Mouse (Mus musculus): ENCODE results near the gene Golph3. TPM values are rescaled to one million over a fixed set of nuclear protein-coding genes. Genes with fewer than 3 reads are reported as not detected.
"Not testable (repeated sequence)": the region's sequence is repeated elsewhere in the genome, so short reads cannot be mapped to it uniquely, and the experiment has no call there.

The Golph3 gene
- total and polyA plus RNA-seq, 2 experiments from 2014 or later, result 51.3 to 106 TPM

DNA sequence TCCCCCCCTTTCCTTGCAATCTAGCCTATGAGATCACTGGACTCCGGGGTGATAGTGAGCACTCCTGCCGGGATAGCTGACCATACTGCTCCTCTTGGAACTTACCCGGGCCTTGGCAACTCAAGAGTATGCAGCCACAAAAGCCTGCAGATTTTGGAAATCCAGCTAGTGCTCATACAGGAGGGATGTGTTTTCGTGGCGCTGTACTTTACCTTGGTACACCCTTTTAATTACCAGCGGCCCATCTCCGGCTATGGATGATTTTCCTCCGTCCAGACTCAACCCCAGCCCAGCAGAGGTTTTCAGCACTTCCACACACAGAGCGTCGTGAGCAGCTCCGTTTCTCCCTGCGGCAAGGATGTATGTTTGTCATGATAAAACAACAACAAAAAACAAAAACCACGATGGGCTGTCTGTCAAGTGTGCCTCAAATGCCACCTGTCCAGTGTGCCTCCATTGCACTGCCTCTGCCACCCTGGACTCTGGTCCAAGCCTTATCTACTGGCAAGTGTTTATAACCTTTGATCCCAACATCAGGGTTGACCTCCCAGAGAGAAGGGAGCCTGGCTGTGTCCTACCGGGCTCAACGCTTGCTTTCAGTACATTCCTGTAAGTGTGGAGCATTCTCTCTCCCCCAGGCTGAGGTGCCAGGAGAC, 44.3 kb downstream of the Golph3 start:
- no peak overlapping the region for H3K4me2 ChIP-seq (ENCODE audit: low read depth)
- WGBS, result 66% methylated on average over 15 of the region's 15 CpGs
- ATAC-seq, result 0 out of 2 replicates have a peak, but pooled peaks have one; percentile 0

DNA sequence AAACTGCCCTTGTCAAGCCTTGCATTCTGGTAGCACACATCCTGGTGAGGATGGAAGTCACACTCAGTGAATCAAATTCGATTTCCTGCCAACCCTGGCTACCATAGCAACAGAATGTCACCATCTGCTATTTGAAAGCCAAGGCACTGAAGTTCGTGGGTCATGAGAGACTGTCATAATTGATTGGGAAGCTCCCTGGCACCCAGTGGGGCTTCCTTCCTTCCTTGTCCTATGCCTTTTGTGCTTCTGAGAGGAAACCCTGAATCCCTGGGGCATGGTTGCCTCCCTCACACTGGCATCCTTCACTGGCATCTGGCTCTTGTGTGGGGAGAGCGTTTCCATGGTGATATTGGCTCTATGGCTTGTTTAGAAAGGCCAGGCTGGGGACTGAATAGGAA, 44.8 kb downstream of the Golph3 start:
- H3K27me3 ChIP-seq (ENCODE audit: insufficient read depth, low read length), result no peaks in the 10 kb centered on the region
- no peak overlapping the region for H3K9ac ChIP-seq
- H3K9me3 ChIP-seq (ENCODE audit: low read length), result no peaks in the 10 kb centered on the region
- peaks cover 16% of the 10 kb centered on the region; the same call in 1 of the 2 replicates for H3K4me1 ChIP-seq (ENCODE audit: insufficient read depth)
- DNase-seq (peak; percentile 91), ATAC-seq (peak; percentile 93)
- H3K36me3 ChIP-seq (ENCODE audit: insufficient read depth), result no peaks in the 10 kb centered on the region
- 11% methylated on average over 3 of the region's 3 CpGs for WGBS
- no peak for TF ChIP-seq CTCF (IDR thresholded peaks at IDR 0.05; ENCODE audit: low read depth)
- H3K4me2 ChIP-seq (ENCODE audit: low read depth), result no peak overlapping the region
- H3K4me3 ChIP-seq (ENCODE audit: low read depth, low read length), result no peak overlapping the region
- peak overlapping the region; percentile 80 for H3K27ac ChIP-seq (ENCODE audit: low read depth, low read length)

More for the DNA sequence above, 44.3 kb downstream of the Golph3 start:
- H3K27ac ChIP-seq (ENCODE audit: low read depth, low read length), result peak overlapping the region; percentile 80
- no peaks in the 10 kb centered on the region for H3K9me3 ChIP-seq (ENCODE audit: low read length)
- no peak for DNase-seq
- H3K36me3 ChIP-seq (ENCODE audit: insufficient read depth), result no peaks in the 10 kb centered on the region
- H3K9ac ChIP-seq, result peak overlapping the region; percentile 25; the same call in 1 of the 2 replicates
- H3K4me1 ChIP-seq (ENCODE audit: insufficient read depth), result peaks cover 16% of the 10 kb centered on the region; the same call in 1 of the 2 replicates
- no peak overlapping the region for H3K4me3 ChIP-seq (ENCODE audit: low read depth, low read length)
- TF ChIP-seq CTCF (IDR thresholded peaks at IDR 0.05; ENCODE audit: low read depth), result no peak
- H3K27me3 ChIP-seq (ENCODE audit: insufficient read depth, low read length), result no peaks in the 10 kb centered on the region

DNA sequence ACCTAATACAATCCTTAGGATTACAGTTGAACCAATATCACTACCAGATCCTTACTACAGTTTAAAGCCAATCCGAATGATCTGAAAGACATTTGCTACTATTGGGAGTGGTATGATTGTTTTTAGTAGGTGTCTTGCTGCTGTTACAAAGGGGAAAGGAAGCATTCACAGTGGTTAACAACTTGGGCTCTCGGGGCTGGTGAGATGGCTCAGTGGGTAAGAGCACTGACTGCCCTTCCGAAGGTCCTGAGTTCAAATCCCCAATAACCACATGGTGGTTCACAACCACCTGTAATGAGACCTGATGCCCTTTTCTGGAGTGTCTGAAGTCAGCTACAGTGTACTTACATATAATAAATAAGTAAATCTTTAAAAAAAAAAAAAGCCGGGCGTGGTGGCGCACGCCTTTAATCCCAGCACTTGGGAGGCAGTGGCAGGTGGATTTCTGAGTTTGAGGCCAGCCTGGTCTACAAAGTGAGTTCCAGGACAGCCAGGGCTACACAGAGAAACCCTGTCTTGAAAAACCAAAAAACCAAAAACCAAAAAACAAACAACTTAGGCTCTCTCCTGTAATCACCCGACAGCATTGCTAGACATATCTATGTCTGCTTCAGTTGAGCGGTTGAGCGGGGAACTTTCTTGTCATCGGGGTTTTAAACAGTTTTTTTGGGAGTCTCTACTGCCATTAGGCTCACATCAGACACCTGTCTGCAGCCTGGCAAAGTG, 45.5 kb downstream of the Golph3 start:
- not testable (repeated sequence) for H3K4me3 ChIP-seq (ENCODE audit: low read depth, low read length); H3K27me3 ChIP-seq (ENCODE audit: insufficient read depth, low read length); ATAC-seq; H3K9ac ChIP-seq; DNase-seq; H3K4me2 ChIP-seq (ENCODE audit: low read depth); H3K9me3 ChIP-seq (ENCODE audit: low read length); H3K36me3 ChIP-seq (ENCODE audit: insufficient read depth)
- H3K27ac ChIP-seq (ENCODE audit: low read depth, low read length), result peak overlapping the region; percentile 80
- 88% methylated on average over 11 of the region's 11 CpGs for WGBS
- H3K4me1 ChIP-seq (ENCODE audit: insufficient read depth), result peaks cover 16% of the 10 kb centered on the region; the same call in 1 of the 2 replicates

DNA sequence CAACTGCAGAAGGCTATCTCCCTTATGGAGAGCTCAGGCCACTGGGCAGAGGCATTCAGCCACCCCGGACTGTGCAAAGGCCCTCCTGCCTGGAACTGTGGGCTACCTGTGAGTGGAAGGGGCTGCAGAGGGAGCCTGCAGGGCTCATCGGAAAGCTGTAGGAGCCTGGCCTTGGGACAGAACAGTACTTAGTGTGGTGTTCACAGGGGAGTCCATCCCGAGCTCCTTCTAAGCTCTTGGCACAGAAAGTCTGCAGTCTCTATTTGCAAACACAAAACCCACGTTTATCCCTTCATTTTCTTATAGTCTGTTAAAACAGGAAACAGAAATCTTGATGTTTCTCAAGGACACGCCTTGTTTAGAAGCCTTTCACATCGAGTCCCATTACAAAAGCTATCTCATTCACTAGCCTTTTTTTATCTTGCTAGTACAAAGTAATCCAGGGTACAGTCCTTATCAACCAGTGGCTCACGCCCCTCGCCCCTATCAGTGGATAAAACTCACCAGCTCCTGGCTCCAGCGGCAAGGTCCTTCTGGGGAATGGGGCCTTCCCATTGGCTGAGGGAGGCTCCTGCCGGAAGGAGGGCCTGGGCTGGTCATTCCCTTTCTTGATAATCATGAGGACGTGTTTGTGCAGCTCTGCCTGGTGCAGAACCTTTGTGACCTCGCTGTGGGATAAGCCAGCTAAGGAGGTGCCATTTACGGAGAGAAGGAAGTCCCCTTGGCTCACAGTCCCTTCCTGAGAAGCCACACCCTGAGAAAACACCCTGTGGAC, 46.2 kb downstream of the Golph3 start:
- Histone ChIP-seq H3K9me3 (ENCODE audit: low read length) (no peaks in the 10 kb centered on the region), H3K4me1 (ENCODE audit: insufficient read depth) (peaks cover 16% of the 10 kb centered on the region; the same call in 1 of the 2 replicates), H3K4me2 (ENCODE audit: low read depth) (no peak overlapping the region), H3K36me3 (ENCODE audit: insufficient read depth) (no peaks in the 10 kb centered on the region), H3K9ac (no peak overlapping the region), H3K27ac (ENCODE audit: low read depth, low read length) (no peak overlapping the region), H3K4me3 (ENCODE audit: low read depth, low read length) (no peak overlapping the region), H3K27me3 (ENCODE audit: insufficient read depth, low read length) (no peaks in the 10 kb centered on the region)
- DNase-seq (no peak), ATAC-seq (no peak)
- WGBS, result 58% methylated on average over 13 of the region's 13 CpGs
- TF ChIP-seq CTCF (IDR thresholded peaks at IDR 0.05; ENCODE audit: low read depth), result no peak

DNA sequence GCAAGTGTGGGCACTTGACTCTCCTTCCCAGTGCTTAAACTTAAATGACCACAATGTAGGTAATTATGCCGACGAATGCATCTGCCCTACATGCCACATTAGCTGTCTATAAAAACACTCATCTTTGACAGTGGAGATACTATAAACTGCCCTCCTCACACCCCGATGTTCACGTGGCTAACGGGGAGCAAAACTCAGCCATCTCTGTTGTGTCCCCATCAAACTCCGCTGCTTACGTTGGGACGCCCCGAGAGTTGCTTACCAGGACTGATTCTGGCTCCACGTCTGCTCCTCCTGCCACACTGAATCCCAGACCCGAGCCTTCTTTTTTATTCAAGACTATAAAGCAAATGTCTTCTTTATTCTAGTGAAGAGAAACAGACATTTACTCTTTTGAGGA, 47.1 kb downstream of the Golph3 start:
- Histone ChIP-seq H3K36me3 (ENCODE audit: insufficient read depth) (no peaks in the 10 kb centered on the region), H3K9me3 (ENCODE audit: low read length) (no peaks in the 10 kb centered on the region), H3K4me3 (ENCODE audit: low read depth, low read length) (no peak overlapping the region), H3K27ac (ENCODE audit: low read depth, low read length) (no peak overlapping the region), H3K4me1 (ENCODE audit: insufficient read depth) (peaks cover 16% of the 10 kb centered on the region; the same call in 1 of the 2 replicates), H3K27me3 (ENCODE audit: insufficient read depth, low read length) (no peaks in the 10 kb centered on the region), H3K9ac (no peak overlapping the region), H3K4me2 (ENCODE audit: low read depth) (no peak overlapping the region)
- 48% methylated on average over 11 of the region's 11 CpGs for WGBS
- ATAC-seq, result no peak
- DNase-seq, result no peak
- no peak for TF ChIP-seq CTCF (IDR thresholded peaks at IDR 0.05; ENCODE audit: low read depth)

DNA sequence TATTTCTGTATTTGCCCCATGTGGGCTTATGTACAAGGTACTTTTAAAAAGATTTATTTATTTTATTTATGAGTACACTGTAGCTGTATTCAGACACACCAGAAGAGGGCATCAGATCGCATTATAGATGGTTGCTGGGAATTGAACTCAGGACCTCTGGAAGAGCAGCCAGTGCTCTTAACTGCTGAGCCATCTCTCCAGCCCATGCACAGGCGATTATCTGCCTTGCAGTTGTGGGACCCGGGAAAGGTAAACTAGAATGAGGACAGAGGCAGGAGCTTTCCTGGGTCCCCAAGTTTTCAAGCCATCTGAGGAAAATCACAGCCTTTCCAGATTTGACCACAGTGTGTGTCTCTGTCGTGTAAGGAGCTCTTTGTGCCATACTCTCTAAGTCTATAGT, 47.6 kb downstream of the Golph3 start:
- no peak for DNase-seq
- no peak for ATAC-seq
- Histone ChIP-seq H3K9me3 (ENCODE audit: low read length) (no peaks in the 10 kb centered on the region), H3K27ac (ENCODE audit: low read depth, low read length) (no peak overlapping the region), H3K36me3 (ENCODE audit: insufficient read depth) (no peaks in the 10 kb centered on the region), H3K4me3 (ENCODE audit: low read depth, low read length) (no peak overlapping the region), H3K4me2 (ENCODE audit: low read depth) (no peak overlapping the region), H3K9ac (no peak overlapping the region), H3K4me1 (ENCODE audit: insufficient read depth) (peaks cover 16% of the 10 kb centered on the region; the same call in 1 of the 2 replicates), H3K27me3 (ENCODE audit: insufficient read depth, low read length) (no peaks in the 10 kb centered on the region)
- peak; percentile 3; the same call in 1 of the 2 replicates for TF ChIP-seq CTCF (IDR thresholded peaks at IDR 0.05; ENCODE audit: low read depth)
- WGBS, result 92% methylated on average over 4 of the region's 4 CpGs

All from forebrain, postnatal 0 days (tissue).